Mouse (Mus musculus) spleen, postnatal 0 days (tissue): ENCODE results near the gene Adgrl1. TPM values are rescaled to one million over a fixed set of nuclear protein-coding genes. Genes with fewer than 3 reads are reported as not detected.

Experiments
- polyA plus RNA-seq: library from polyadenylated mRNA; unstranded; fragments of >200 nt; fragmentation: Nextera tagmentation; extraction: Ambion mirVana; gene quantifications from 2 replicates; pipeline ENCODE4 v1.2.1, GENCODE M21; 2015

Adgrl1 gene
- polyA plus RNA-seq = 4.6 and 7.3 TPM in 2 replicates

DNA sequence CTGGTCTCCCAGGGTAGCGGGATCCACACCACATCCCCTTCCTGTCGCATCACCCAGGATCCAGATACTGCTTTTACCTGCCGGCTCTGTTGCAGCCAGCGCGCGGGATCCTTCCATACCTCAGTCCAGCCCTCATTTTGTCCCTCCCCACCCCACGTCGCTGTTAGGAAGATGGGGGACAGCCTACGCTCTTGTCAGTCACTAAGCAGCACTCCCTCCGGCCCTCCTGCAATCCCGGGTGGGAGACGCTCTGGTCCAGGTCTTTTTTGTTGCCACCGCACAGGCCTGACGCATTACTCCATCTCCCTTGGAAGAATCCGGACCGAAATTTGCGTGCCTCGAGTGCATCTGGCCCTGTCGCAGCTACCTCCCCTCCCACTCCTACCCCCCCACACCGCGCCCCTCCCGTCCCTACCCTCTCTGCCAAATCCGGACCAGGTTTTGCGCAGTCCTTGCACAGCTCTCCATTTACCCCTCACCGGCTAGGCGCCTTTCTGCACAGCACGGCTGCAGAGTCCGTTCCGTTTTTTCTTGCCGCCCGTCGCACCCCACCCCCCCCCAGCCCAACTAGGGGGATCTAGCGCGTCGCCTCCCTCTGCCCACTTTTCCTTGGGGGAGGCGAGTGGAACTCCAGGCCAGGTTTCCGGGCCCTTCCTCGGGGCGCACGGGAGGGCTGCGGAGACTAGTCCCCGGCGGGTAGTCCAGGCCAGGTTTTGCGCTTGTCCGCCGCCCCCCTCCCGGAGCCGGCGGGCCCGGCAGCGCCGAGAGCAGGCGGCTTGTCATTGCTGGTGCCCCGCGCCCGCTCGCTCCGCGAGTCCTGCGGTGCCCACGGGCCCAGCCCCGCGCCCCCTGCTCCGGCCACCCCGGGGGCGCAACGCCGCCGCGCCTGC, at the start of gene Adgrl1:
Adgrl1 (plus strand) TSS at position 743 of the 890 bp plus-strand sequence.

GRCm38 (mm10) chr8:83955106-83955957, 55.4 kb downstream of the Adgrl1 start, which contains the start of the genes Gm10644 and Asf1b:
Gm10644 (minus strand) TSS chr8:83955205.
Asf1b (plus strand) TSS chr8:83955507.

DNA sequence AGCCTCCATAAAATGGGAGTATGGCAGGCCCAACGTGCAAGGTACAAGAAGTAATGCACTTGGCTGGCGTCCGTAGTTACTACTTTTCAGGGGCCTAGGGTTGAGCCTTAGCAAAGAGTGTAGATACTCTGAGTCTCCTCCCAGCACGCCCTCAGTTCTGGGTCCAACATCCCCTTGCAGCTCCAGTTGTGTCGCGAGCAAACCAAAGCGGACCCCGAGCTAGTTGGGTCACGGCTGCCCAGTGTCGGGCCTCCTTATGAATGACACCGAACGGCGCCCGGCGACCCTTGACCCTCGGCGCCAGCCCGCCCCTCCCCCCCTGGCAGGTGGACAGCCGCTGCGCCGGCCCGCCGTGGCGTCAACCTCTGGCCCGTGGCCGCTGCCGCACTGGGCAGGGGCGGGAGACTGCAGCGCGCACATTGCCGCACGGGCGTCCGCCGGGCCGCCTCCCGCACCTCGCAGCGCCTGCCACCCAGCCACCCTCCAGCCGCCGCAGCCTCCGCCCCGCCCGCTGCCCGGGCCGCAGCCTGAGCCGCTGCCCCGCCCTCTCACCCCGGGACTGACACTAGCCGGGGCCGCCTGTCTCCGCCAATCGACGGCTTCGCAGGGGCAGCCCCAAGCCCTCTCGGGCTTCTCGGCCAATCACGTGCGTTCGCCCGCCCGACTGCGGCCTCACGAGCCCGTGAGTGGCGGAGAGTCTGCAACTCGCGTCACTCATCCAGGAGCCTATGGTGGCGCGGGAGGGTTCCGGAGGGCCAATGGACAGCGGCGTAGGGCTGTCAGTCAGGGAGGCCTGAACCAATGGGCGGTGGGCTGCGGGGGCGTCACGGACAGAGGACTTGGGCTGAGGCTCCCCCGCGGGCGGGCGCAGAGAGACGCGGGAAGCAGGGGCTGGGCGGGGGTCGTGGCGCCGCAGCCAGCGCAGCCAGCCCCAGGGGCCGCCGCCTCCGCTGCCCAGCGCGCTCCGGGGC, 72.5 kb downstream of the Adgrl1 start, which contains the start of gene Prkaca:
Prkaca (plus strand) TSS at position 844 of the 971 bp plus-strand sequence.

Other genes with a start within 250 kb of the Adgrl1 start
- gene Gipc1, start 247.4 kb upstream of the Adgrl1 start, polyA plus RNA-seq = 68.8 and 78.7 TPM in 2 replicates
- 1.9 and 2.5 TPM in 2 replicates for gene Ptger1, start 233.4 kb upstream of the Adgrl1 start, polyA plus RNA-seq
- gene Pkn1, start 200.9 kb upstream of the Adgrl1 start, polyA plus RNA-seq = 18.9 and 25.5 TPM in 2 replicates
- 211 and 226 TPM in 2 replicates for gene Ddx39, start 184.9 kb upstream of the Adgrl1 start, polyA plus RNA-seq
- 34.0 and 43.6 TPM in 2 replicates for gene Adgre5, start 158.8 kb upstream of the Adgrl1 start, polyA plus RNA-seq
- gene Gm10644, start 55.1 kb downstream of the Adgrl1 start, polyA plus RNA-seq = 0.10 TPM in 1 of 2 replicates, not detected in the other
- gene Asf1b, start 55.4 kb downstream of the Adgrl1 start, polyA plus RNA-seq = 114 and 127 TPM in 2 replicates
- gene Prkaca, start 72.9 kb downstream of the Adgrl1 start, polyA plus RNA-seq = 37.9 and 38.8 TPM in 2 replicates
- 11.6 and 14.0 TPM in 2 replicates for gene Samd1, start 97.6 kb downstream of the Adgrl1 start, polyA plus RNA-seq
- gene 1700067K01Rik, start 101.4 kb downstream of the Adgrl1 start, polyA plus RNA-seq = 0.61 and 1.0 TPM in 2 replicates
- gene 2210011C24Rik, start 112.1 kb downstream of the Adgrl1 start, polyA plus RNA-seq = 0.26 and 0.28 TPM in 2 replicates
- 1.0 and 1.1 TPM in 2 replicates for gene Palm3, start 121.4 kb downstream of the Adgrl1 start, polyA plus RNA-seq
- 1.5 and 1.7 TPM in 2 replicates for gene Il27ra, start 142.5 kb downstream of the Adgrl1 start, polyA plus RNA-seq
- gene Rln3, start 144.9 kb downstream of the Adgrl1 start, polyA plus RNA-seq = 0.22 TPM in 1 of 2 replicates, not detected in the other
- gene Gm10643, start 165.0 kb downstream of the Adgrl1 start, polyA plus RNA-seq = 0.52 and 0.81 TPM in 2 replicates
- 3.6 and 3.9 TPM in 2 replicates for gene Rfx1, start 166.7 kb downstream of the Adgrl1 start, polyA plus RNA-seq
- 6.1 and 7.5 TPM in 2 replicates for gene Dcaf15, start 204.7 kb downstream of the Adgrl1 start, polyA plus RNA-seq
- gene Podnl1, start 225.9 kb downstream of the Adgrl1 start, polyA plus RNA-seq = 0.19 and 0.32 TPM in 2 replicates
- gene Cc2d1a, start 247.8 kb downstream of the Adgrl1 start, polyA plus RNA-seq = 5.9 and 7.0 TPM in 2 replicates
- 0.29 and 0.30 TPM in 2 replicates for gene 4930432K21Rik, start 247.9 kb downstream of the Adgrl1 start, polyA plus RNA-seq